Mouse (Mus musculus): ENCODE data around the gene Cyp4f17. TPM values are rescaled to one million over a fixed set of nuclear protein-coding genes. Genes with fewer than 3 reads are reported as not detected.

Gene Cyp4f17
- polyA plus RNA-seq, 1 experiment from 2014 or later = 4.0 TPM

Other genes with a start within 250 kb of the Cyp4f17 start
- 81.5 and 85.1 TPM in 2 replicates for gene Brd4, start 221.3 kb upstream of the Cyp4f17 start, polyA plus RNA-seq (2014; fragmentation: Nextera tagmentation; extraction: Ambion mirVana)
- 53.4 and 53.9 TPM in 2 replicates for gene Akap8, start 184.8 kb upstream of the Cyp4f17 start, polyA plus RNA-seq (2014; fragmentation: Nextera tagmentation; extraction: Ambion mirVana)
- gene Akap8l, start 155.4 kb upstream of the Cyp4f17 start, polyA plus RNA-seq (2014; fragmentation: Nextera tagmentation; extraction: Ambion mirVana) = 44.3 and 56.2 TPM in 2 replicates
- 27.5 and 31.9 TPM in 2 replicates for gene Wiz, start 116.6 kb upstream of the Cyp4f17 start, polyA plus RNA-seq (2014; fragmentation: Nextera tagmentation; extraction: Ambion mirVana)
- gene Rasal3, start 102.5 kb upstream of the Cyp4f17 start, polyA plus RNA-seq (2014; fragmentation: Nextera tagmentation; extraction: Ambion mirVana) = 0.63 and 0.77 TPM in 2 replicates
- gene Pglyrp2, start 81.9 kb upstream of the Cyp4f17 start, polyA plus RNA-seq (2014; fragmentation: Nextera tagmentation; extraction: Ambion mirVana) = not detected in 2 replicates
- gene Cyp4f39, start 53.3 kb upstream of the Cyp4f17 start, polyA plus RNA-seq (2014; fragmentation: Nextera tagmentation; extraction: Ambion mirVana) = 0.46 and 0.98 TPM in 2 replicates
- gene Cyp4f16, start 30.5 kb downstream of the Cyp4f17 start, polyA plus RNA-seq (2014; fragmentation: Nextera tagmentation; extraction: Ambion mirVana) = 16.5 and 16.7 TPM in 2 replicates
- gene Cyp4f37, start 115.3 kb downstream of the Cyp4f17 start, polyA plus RNA-seq (2014; fragmentation: Nextera tagmentation; extraction: Ambion mirVana) = not detected in 2 replicates
- not detected in 2 replicates for gene Cyp4f40, start 152.8 kb downstream of the Cyp4f17 start, polyA plus RNA-seq (2014; fragmentation: Nextera tagmentation; extraction: Ambion mirVana)
- 0.27 TPM in 1 of 2 replicates, not detected in the other for gene Cyp4f15, start 179.6 kb downstream of the Cyp4f17 start, polyA plus RNA-seq (2014; fragmentation: Nextera tagmentation; extraction: Ambion mirVana)

All from embryonic facial prominence, embryonic 11.5 days (tissue).